Mouse (Mus musculus) frontal cortex, postnatal 25 days (tissue): ENCODE data around the gene Mex3a.
A peak's percentile ranks its signal among the peaks of the same experiment; 100 is the strongest.

Source experiments
- DNase-seq, 2 experiments: peaks; one replicate each; pipeline ENCODE4 v3.0.0; 2022; ENCODE audit warnings: low spot score in 2 of 2

Gene Mex3a

DNA sequence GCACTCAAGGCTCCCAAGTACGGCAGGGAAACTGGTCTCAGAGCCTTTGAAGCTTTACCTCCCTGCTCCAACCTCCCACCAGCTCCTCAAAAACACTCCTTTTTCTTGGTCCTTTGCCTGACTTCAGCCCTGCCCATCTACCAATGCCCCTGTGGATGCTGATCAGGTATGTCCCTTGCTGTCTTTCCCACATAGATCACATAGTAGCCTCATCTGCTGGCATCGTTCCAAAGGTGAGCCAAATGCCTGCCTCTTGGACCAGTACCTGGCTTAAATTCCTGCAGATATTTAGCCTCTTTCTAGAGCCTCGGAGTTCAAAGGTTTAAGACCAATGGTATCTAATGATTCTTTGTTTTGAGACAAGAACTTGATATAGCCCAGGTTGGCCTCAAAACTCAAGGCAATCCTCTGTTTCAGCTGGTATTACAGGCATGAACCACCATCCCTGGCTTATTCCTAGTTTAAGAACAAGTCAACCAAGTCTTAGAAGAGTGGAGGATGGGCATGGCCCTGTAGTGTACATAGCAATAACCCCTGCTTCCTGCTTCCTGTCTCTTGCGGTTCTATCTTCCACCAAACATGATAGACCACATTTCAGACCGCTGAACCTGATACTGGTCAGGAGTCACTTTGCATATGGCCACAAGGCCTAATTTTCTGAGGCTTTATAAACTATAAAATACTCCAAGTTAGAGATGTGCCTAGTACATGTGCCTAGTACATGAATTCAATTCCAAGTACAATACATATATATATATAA, 11.6 kb downstream of the Mex3a start:
- no peak for DNase-seq

DNA sequence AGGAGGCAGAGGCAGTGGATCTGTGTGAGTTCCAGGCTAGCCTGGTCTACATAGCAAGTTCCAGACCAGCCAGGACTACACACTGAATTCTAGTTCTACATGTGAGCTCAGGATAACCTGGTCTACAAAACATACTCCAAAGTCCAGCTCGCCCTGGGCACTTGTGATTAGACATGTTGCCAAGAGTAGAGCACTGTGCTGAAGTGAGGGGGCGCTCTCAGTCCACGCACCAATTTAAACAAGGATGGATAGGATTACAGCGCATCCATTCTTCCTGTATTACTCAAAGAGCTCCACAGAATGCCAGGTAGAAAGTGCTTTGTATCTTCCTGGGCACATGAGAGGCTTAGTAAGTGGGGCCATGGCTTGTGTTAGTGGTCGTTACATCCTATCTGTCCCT, 12.3 kb downstream of the Mex3a start:
- no peak for DNase-seq

DNA sequence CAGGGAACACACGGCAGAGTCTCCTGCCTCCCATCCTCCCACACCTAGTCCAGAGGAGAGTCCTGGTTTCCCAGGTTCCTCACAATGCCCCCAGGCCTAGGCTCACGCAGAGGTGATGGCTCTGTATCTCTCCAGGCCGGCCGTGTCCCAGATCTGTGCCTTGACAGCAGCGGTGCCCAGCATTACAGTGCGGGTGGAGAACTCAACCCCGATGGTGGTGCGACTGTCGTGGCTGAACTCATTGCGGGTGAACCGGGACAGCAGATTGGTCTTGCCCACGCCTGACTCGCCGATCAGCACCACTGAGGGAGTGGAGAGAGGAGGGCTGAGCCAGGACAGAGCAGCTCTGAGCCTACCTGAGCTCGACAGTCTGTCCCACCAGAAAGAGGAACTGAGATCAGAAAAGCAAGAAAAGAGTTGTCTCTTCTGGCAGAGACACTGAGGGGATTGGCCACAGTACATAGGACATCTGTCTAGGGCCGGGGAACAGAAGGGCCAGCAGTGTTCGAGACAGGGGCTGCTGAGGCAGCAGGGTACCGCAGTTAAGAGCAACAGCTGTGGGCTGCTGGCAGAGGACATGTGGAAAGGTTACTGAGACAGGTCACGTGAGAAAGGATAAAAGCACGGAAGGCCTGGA, 12.9 kb downstream of the Mex3a start:
- DNase-seq = no peak

DNA sequence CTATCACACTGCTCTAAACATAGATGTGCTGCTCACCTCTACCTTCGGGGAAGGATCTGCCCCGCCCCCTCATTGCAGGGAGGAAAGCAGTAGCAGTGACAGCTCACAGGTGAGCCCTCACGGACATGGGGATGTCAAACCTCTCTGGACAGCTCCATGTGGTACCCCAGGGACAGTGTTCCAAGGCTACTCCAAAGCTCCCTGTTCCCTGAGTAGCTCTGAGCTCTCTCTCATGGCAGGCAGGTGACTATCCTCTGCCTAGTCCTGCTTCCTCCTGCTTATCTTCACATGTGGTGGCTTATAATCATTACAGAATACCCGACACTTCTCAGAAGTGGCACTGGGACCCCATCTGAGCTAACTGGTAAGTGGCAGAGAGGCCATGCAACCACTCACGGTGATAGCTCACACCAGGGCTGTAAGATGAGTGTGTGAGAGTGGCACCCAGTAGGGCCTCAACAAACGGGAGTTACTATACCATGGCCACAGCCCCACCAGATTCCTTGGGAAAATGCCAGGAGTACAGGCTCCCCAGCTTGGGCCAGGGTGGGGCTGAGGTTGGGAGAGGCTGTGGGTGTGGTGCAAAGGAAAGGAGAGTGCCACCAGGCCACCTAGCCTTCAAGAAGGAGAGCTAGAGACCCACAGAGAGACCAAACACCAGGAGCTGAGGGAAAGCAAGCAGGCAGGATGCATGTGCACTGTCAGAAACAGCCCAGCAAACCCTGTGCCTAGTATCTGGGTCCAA, 14.7 kb downstream of the Mex3a start:
- DNase-seq = no peak

DNA sequence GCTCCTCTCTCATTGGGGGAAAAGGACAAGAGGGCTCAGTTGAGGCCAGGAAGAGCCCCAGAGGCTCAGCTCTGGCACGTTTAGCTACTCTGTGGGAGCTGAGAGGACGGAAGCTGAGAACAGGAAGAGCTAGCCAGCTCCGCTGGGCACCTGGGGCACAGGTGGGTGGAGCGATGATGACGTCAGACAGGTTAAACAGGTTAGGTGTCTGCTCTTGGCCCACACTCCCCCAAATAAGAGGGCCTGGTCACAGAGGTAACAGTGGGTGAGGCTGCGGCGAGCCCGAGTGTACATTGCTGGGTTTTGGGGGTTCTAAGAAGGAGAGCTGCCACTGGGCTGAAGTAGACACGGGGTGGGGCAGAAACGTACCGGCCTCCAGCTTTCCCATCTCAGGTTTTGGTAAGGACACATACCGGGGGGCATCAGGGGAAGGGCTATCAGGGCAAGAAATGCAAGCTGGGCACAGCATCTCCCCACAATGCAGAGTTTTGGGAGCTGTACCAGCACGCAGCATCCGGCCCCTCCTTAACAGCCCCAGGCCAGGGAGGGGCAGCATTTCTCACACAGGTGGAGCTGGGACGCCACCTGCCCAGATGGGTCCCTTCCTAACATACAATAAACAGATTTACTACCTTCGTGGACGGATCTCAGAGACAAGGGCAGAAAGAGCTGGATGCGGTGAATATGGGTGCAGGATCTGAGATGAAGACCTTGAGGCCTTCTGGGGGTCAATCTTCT, 16.2 kb downstream of the Mex3a start, which contains the start of gene Rab25:
Gene Rab25 (minus strand): TSS at position 121 of the 738 bp plus-strand sequence.
- no peak for DNase-seq

- DNase-seq = no peak
These were observed 19.4 kb downstream of the Mex3a start for GRCm38 (mm10) chr3:88551586-88551985.

DNA sequence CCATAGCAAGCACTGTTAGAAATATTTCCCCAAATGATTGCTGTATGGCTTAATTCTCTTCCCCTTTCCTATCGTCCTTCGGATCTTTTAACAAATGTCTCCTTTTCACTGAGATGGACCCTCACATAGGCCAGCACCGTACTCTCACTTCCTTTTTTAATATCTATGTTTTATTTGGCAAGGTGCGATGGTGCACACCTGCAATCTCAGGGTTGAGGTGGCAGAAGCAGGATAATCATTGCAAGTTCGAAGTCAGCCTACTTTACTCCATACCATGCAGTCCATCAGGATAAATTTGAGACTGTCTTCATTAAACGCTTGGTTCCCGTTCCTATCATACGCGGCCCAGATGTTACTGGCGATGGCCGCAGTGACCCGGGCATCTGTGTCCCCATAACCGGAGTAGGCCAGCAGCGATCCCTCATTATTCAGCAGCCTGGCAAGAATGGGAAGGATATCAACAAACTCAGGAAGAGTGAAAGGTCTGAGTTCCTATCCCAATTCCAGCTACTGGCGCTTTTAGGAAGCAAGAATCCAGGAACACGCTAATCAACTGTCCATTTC, 20.0 kb downstream of the Mex3a start:
- DNase-seq = no peak

GRCm38 (mm10) chr3:88552676-88553524, 20.7 kb downstream of the Mex3a start, which contains the start of gene Lamtor2:
Gene Lamtor2 (minus strand): TSS chr3:88553074.
- DNase-seq = peak; percentile 95 to 96

GRCm38 (mm10) chr3:88553525-88553879, 21.3 kb downstream of the Mex3a start, which contains the start of gene Ubqln4:
Gene Ubqln4 (plus strand): TSS chr3:88553758.
- DNase-seq = peak; percentile 72 to 81

GRCm38 (mm10) chr3:88553880-88554586, 21.8 kb downstream of the Mex3a start:
- peak; percentile 19 to 50 for DNase-seq

DNA sequence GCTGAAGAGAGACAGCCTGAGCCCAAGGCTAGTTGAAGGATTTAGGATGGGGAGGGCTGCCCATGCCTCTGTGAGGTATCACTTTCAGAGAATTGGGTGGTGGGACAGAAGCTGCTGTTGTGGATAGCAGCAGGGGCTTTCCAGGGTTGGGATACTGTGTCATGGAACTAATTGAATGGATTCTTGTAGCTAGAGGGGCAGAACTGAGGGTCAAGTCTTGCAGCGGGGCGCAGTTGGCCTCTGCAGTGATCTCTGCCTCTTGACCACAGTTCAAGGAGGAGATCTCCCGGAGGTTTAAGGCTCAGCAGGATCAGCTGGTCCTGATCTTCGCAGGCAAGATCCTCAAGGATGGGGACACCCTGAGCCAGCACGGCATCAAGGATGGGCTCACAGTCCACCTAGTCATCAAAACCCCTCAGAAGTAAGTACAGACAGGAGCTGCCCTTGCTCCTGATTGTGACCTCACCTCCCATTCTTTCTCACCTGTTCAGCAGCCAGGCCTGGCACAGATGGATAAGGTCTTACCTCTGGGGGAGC, 22.9 kb downstream of the Mex3a start:
- DNase-seq = no peak

GRCm38 (mm10) chr3:88555731-88556130, 23.5 kb downstream of the Mex3a start:
- DNase-seq = no peak

DNA sequence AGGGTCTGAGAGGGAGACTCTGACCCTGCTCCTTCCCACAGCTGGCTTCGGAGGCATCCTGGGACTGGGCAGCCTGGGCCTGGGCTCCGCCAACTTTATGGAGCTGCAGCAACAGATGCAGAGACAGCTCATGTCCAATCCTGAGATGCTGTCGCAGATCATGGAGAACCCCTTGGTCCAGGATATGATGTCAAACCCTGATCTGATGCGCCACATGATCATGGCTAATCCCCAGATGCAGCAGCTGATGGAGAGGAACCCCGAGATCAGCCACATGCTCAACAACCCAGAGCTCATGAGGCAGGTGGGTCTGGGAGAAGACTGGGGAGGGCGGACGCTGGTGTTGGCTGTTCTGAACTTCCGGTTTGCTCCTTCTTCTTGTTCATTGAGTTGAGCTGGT, 24.4 kb downstream of the Mex3a start:
- DNase-seq = no peak

GRCm38 (mm10) chr3:88559596-88559995, 27.4 kb downstream of the Mex3a start:
- DNase-seq = no peak

- DNase-seq = no peak
These were observed 29.8 kb downstream of the Mex3a start for GRCm38 (mm10) chr3:88561989-88562388.

DNA sequence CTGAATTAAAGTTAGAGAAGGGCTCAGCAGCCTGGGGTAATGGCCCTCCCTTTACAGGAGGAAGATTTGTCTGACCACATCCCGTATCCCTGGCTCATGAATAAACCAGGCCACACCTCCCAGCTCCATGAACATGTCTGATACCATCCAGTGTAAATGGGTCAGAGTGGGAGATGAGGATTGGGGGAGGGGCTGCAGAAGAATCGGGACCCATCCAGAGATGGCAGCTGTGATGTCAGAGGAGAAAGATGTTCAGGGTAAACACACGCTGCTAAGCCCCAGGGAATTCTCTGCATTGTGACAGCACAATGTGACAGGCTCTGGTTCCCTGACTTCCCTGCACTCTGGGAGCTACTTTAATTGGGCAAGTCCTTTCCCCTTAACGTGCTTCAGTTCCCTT, 31.2 kb downstream of the Mex3a start:
- DNase-seq = no peak

GRCm38 (mm10) chr3:88563966-88564365, 31.8 kb downstream of the Mex3a start:
- no peak for DNase-seq

- no peak for DNase-seq
These were observed 33.9 kb downstream of the Mex3a start for GRCm38 (mm10) chr3:88566116-88566515.

GRCm38 (mm10) chr3:88566536-88567061, 34.4 kb downstream of the Mex3a start:
- no peak for DNase-seq
